ENCODE assay signal across 26 mouse cellular contexts in genomic region chr2:19741508-19741907, GRCm38 (mm10).
DNase-seq lines count a peak whose midpoint lies in the region; ATAC-seq and TF ChIP-seq lines count a peak whose summit lies in the region.
"Had no signal": no experiment of that assay in that cellular context is flagged by ENCODE, and none has a peak within 500 bp of the region (broad histone marks: within the 10 kb centered on the region; RNA-seq: fewer than 3 reads in every experiment).

No protein-coding gene starts in this region.

- CTCF ChIA-PET in Patski (lab: Charles Lee): no interaction called here

- peak; percentile 27 for TF ChIP-seq CTCF in hindbrain, postnatal 0 days (IDR thresholded peaks at IDR 0.05; ENCODE audit: low read depth)
- TF ChIP-seq CTCF in midbrain, postnatal 0 days (IDR thresholded peaks at IDR 0.05): 0 out of 2 replicates have a peak, but pooled peaks have one; percentile 14
- peak; percentile 49 for TF ChIP-seq CTCF in Patski (IDR thresholded peaks at IDR 0.05)

- no peak overlapping the region for H3K4me3 ChIP-seq in hindbrain, postnatal 0 days (ENCODE audit: low read length)
- no peak overlapping the region for H3K4me3 ChIP-seq in hindbrain, embryonic 14.5 days (replicated peaks; ENCODE audit: low read length)
- H3K4me3 ChIP-seq in midbrain, postnatal 0 days (ENCODE audit: low read depth, low read length): no peak overlapping the region
- H3K4me3 ChIP-seq in midbrain, embryonic 13.5 days (replicated peaks): no peak overlapping the region
- H3K4me3 ChIP-seq: erythroblast, embryonic 14.5 days; limb, embryonic 12.5 days; liver, embryonic 12.5 days; midbrain, embryonic 10.5 days; myocyte; neural tube, embryonic 12.5 days had no signal

- no peak for ATAC-seq in hindbrain, postnatal 0 days
- no peak for ATAC-seq in hindbrain, embryonic 14.5 days (ENCODE audit: low FRiP score)
- no peak for ATAC-seq in midbrain, postnatal 0 days (ENCODE audit: low FRiP score)
- ATAC-seq in midbrain, embryonic 13.5 days: no peak
- no peak for ATAC-seq in Patski
- ATAC-seq: forebrain, embryonic 16.5 days; intestine, postnatal 0 days; liver, embryonic 12.5 days; midbrain, embryonic 16.5 days had no signal

- H3K4me2 ChIP-seq in hindbrain, postnatal 0 days (ENCODE audit: low read depth, low read length): no peak overlapping the region
- no peak overlapping the region for H3K4me2 ChIP-seq in hindbrain, embryonic 14.5 days (replicated peaks)
- no peak overlapping the region for H3K4me2 ChIP-seq in midbrain, postnatal 0 days (ENCODE audit: low read depth, low read length, poor library complexity, severe bottlenecking)
- H3K4me2 ChIP-seq in midbrain, embryonic 13.5 days (replicated peaks): no peak overlapping the region
- H3K4me2 ChIP-seq: limb, embryonic 12.5 days; liver, embryonic 12.5 days; neural tube, embryonic 12.5 days had no signal

- no peaks in the 10 kb centered on the region for H3K27me3 ChIP-seq in hindbrain, postnatal 0 days (ENCODE audit: insufficient read depth, low read length)
- no peaks in the 10 kb centered on the region for H3K27me3 ChIP-seq in hindbrain, embryonic 14.5 days (ENCODE audit: control insufficient read depth, insufficient read depth, low read length)
- no peaks in the 10 kb centered on the region for H3K27me3 ChIP-seq in midbrain, postnatal 0 days (ENCODE audit: insufficient read depth, low read length)
- no peaks in the 10 kb centered on the region for H3K27me3 ChIP-seq in midbrain, embryonic 13.5 days
- H3K27me3 ChIP-seq in Patski: no peaks in the 10 kb centered on the region
- H3K27me3 ChIP-seq: liver, embryonic 12.5 days; neural tube, embryonic 12.5 days had no signal

- in situ Hi-C loops in Patski (cut with MboI; ENCODE audit: low pct_unique_long_range_greater_than_20kb): no loop called here

- POLR2A ChIA-PET in Patski (lab: Charles Lee): no interaction called here

- H3K36me3 ChIP-seq in hindbrain, postnatal 0 days (ENCODE audit: insufficient read depth, low read length): no peaks in the 10 kb centered on the region
- no peaks in the 10 kb centered on the region for H3K36me3 ChIP-seq in hindbrain, embryonic 14.5 days (replicated peaks; ENCODE audit: control insufficient read depth, insufficient read depth)
- no peaks in the 10 kb centered on the region for H3K36me3 ChIP-seq in midbrain, postnatal 0 days (ENCODE audit: insufficient read depth, low read length)
- H3K36me3 ChIP-seq in midbrain, embryonic 13.5 days: no peaks in the 10 kb centered on the region
- H3K36me3 ChIP-seq: limb, embryonic 12.5 days; liver, embryonic 12.5 days; midbrain, embryonic 10.5 days; neural tube, embryonic 12.5 days had no signal

- no peaks in the 10 kb centered on the region for H3K4me1 ChIP-seq in hindbrain, postnatal 0 days (ENCODE audit: insufficient read depth, low read length)
- no peaks in the 10 kb centered on the region for H3K4me1 ChIP-seq in hindbrain, embryonic 14.5 days (replicated peaks; ENCODE audit: control insufficient read depth, insufficient read depth, low read length)
- H3K4me1 ChIP-seq in midbrain, postnatal 0 days (ENCODE audit: insufficient read depth, low read length): no peaks in the 10 kb centered on the region
- no peaks in the 10 kb centered on the region for H3K4me1 ChIP-seq in midbrain, embryonic 13.5 days (replicated peaks)
- H3K4me1 ChIP-seq: limb, embryonic 12.5 days; liver, embryonic 12.5 days; midbrain, embryonic 10.5 days; neural tube, embryonic 12.5 days had no signal

- no peak for DNase-seq in hindbrain, postnatal 0 days (ENCODE audit: low spot score)
- DNase-seq in hindbrain, embryonic 14.5 days (ENCODE audit: low spot score): no peak
- no peak for DNase-seq in midbrain, postnatal 0 days (ENCODE audit: low spot score)
- DNase-seq in Patski (ENCODE audit: low read depth, low spot score): no peak
- no peak for DNase-seq in spleen, postnatal 14 days (ENCODE audit: low spot score in 2 of 2)
- DNase-seq in adrenal gland, postnatal 4 days (ENCODE audit: low spot score in 2 of 2): no peak
- DNase-seq: adrenal gland, postnatal 25 days; cerebellum, adult 2 months; cerebellum, postnatal 14 days; heart, postnatal 14 days; kidney, adult 9 months; kidney, postnatal 10 days; layer of hippocampus, adult 9-11 months; lung, adult 2 months; thymus, adult 18-20 months; thymus, postnatal 25 days had no signal

- no peak overlapping the region for H3K27ac ChIP-seq in hindbrain, postnatal 0 days
- no peak overlapping the region for H3K27ac ChIP-seq in hindbrain, embryonic 14.5 days
- H3K27ac ChIP-seq in midbrain, postnatal 0 days (ENCODE audit: low read depth, low read length): no peak overlapping the region
- no peak overlapping the region for H3K27ac ChIP-seq in midbrain, embryonic 13.5 days
- H3K27ac ChIP-seq: limb, embryonic 12.5 days; liver, embryonic 12.5 days; midbrain, embryonic 10.5 days; neural tube, embryonic 12.5 days had no signal

- H3K9me3 ChIP-seq in hindbrain, postnatal 0 days (ENCODE audit: low read length): no peaks in the 10 kb centered on the region
- 0 out of 2 replicates have a peak, but pooled peaks cover 4% of the 10 kb centered on the region for H3K9me3 ChIP-seq in hindbrain, embryonic 14.5 days (ENCODE audit: control insufficient read depth, low read length)
- H3K9me3 ChIP-seq in midbrain, postnatal 0 days (ENCODE audit: low read length): no peaks in the 10 kb centered on the region
- no peaks in the 10 kb centered on the region for H3K9me3 ChIP-seq in midbrain, embryonic 13.5 days
- H3K9me3 ChIP-seq: limb, embryonic 12.5 days; liver, embryonic 12.5 days; midbrain, embryonic 10.5 days; neural tube, embryonic 12.5 days had no signal

- no peak overlapping the region for H3K9ac ChIP-seq in hindbrain, postnatal 0 days (replicated peaks; ENCODE audit: low read length)
- H3K9ac ChIP-seq in hindbrain, embryonic 14.5 days: no peak overlapping the region
- no peak overlapping the region for H3K9ac ChIP-seq in midbrain, postnatal 0 days (replicated peaks; ENCODE audit: low read length, poor library complexity, severe bottlenecking)
- H3K9ac ChIP-seq in midbrain, embryonic 13.5 days (replicated peaks): no peak overlapping the region
- H3K9ac ChIP-seq: limb, embryonic 12.5 days; liver, embryonic 12.5 days; neural tube, embryonic 12.5 days had no signal
